Mouse (Mus musculus): ENCODE measurements around the gene Crct1. TPM values are rescaled to one million over a fixed set of nuclear protein-coding genes. Genes with fewer than 3 reads are reported as not detected.

The Crct1 gene
- 1.9 and 2.3 TPM in 2 replicates for polyA plus RNA-seq (2015; fragmentation: Nextera tagmentation; extraction: Ambion mirVana)

- H3K4me2 ChIP-seq, result peak within 1 kb of the TSS; percentile 93
- whole genome bisulfite sequencing, result 47% methylated on average over 4 of the region's 4 CpGs
Observed at GRCm38 (mm10) chr3:93015460-93016104, at the start of gene Crct1. Crct1 (minus strand) TSS chr3:93015687.

GRCm38 (mm10) chr3:93052826-93053474, 37.5 kb upstream of the Crct1 start:
- Histone ChIP-seq H3K4me3 (no peak overlapping the region), H3K27me3 (no peaks in the 10 kb centered on the region), H3K4me2 (no peak overlapping the region), H3K4me1 (replicated peaks) (no peaks in the 10 kb centered on the region), H3K9me3 (no peaks in the 10 kb centered on the region), H3K9ac (no peak overlapping the region), H3K27ac (replicated peaks) (no peak overlapping the region), H3K36me3 (no peaks in the 10 kb centered on the region)
- ATAC-seq (ENCODE audit: low FRiP score, low read depth), result no peak
- WGBS, result 55% methylated on average over 10 of the region's 10 CpGs

More at GRCm38 (mm10) chr3:93015460-93016104, at the start of gene Crct1:
- Histone ChIP-seq H3K9ac (peak within 1 kb of the TSS; percentile 61), H3K27ac (replicated peaks) (peak within 1 kb of the TSS; percentile 69), H3K9me3 (no peaks in the 10 kb centered on the region), H3K4me3 (peak within 1 kb of the TSS; percentile 57), H3K4me1 (replicated peaks) (peaks cover 14% of the 10 kb centered on the region; the same call in 1 of the 2 replicates), H3K27me3 (no peaks in the 10 kb centered on the region), H3K36me3 (no peaks in the 10 kb centered on the region)
- peak; percentile 59; the same call in 1 of the 2 replicates for ATAC-seq (ENCODE audit: low FRiP score, low read depth)

DNA sequence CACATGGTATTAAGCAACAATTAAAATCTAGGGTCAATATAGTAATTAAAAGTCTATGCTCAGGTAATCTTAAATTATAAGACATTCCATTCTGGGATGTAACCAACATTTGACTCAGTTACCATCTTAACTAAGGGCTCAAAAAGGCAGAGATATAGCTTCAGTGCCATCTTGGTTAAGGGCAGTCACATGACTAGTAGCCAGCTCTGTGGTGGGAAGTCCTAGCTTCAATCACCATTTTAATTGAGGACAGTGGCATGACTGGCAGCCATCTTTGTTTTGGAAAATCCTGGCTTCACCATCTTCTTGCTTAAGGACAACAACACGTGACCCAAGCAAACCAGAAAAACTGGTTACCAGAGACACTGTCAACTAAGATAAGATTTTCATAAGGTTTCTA, 34.7 kb upstream of the Crct1 start:
- Histone ChIP-seq H3K4me3 (no peak overlapping the region), H3K9me3 (no peaks in the 10 kb centered on the region), H3K27ac (replicated peaks) (no peak overlapping the region), H3K36me3 (no peaks in the 10 kb centered on the region), H3K9ac (no peak overlapping the region), H3K4me1 (replicated peaks) (no peaks in the 10 kb centered on the region), H3K27me3 (no peaks in the 10 kb centered on the region), H3K4me2 (no peak overlapping the region)
- ATAC-seq (ENCODE audit: low FRiP score, low read depth), result no peak
- WGBS, result 95% methylated on average over 1 of the region's 1 CpGs

DNA sequence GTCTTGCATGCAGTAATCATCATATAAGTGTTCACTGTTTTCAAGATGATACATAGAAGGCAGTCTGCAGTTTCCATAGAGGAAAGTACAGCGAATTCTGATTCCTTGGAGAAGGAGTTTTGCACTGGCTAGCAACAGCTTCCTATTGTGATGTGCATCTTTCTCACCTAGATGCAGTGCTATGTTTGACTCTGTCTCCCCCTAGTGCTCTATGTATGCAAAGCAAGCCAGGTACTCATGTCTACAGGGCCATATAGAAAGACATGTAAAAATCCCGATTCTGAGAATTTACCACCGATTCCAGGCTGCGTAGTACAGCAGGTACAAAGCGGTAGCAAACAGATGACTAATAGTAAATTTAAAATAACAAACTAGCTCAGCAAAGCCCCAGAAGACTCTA, 16.0 kb upstream of the Crct1 start:
- no peaks in the 10 kb centered on the region for H3K36me3 ChIP-seq
- no peak overlapping the region for H3K9ac ChIP-seq
- H3K27ac ChIP-seq (replicated peaks), result no peak overlapping the region
- no peak overlapping the region for H3K4me3 ChIP-seq
- H3K4me1 ChIP-seq (replicated peaks), result no peaks in the 10 kb centered on the region
- no peaks in the 10 kb centered on the region for H3K27me3 ChIP-seq
- H3K9me3 ChIP-seq, result no peaks in the 10 kb centered on the region
- H3K4me2 ChIP-seq, result no peak overlapping the region
- peak; percentile 96 for ATAC-seq (ENCODE audit: low FRiP score, low read depth)
- 61% methylated on average over 5 of the region's 5 CpGs for WGBS

- Histone ChIP-seq H3K36me3 (no peaks in the 10 kb centered on the region), H3K27me3 (no peaks in the 10 kb centered on the region), H3K9ac (no peak overlapping the region), H3K4me3 (no peak overlapping the region), H3K27ac (replicated peaks) (no peak overlapping the region), H3K4me2 (no peak overlapping the region), H3K9me3 (no peaks in the 10 kb centered on the region), H3K4me1 (replicated peaks) (no peaks in the 10 kb centered on the region)
- WGBS, result 90% methylated on average over 2 of the region's 2 CpGs
- no peak for ATAC-seq (ENCODE audit: low FRiP score, low read depth)
Observed at GRCm38 (mm10) chr3:93025486-93025885, 10.0 kb upstream of the Crct1 start.

GRCm38 (mm10) chr3:93023411-93024184, 8.1 kb upstream of the Crct1 start:
- no peak overlapping the region for H3K27ac ChIP-seq (replicated peaks)
- no peaks in the 10 kb centered on the region for H3K4me1 ChIP-seq (replicated peaks)
- whole genome bisulfite sequencing, result 79% methylated on average over 3 of the region's 3 CpGs
- H3K9me3 ChIP-seq, result no peaks in the 10 kb centered on the region
- H3K27me3 ChIP-seq, result no peaks in the 10 kb centered on the region
- no peak overlapping the region for H3K9ac ChIP-seq
- H3K4me2 ChIP-seq, result no peak overlapping the region
- H3K36me3 ChIP-seq, result no peaks in the 10 kb centered on the region
- ATAC-seq (ENCODE audit: low FRiP score, low read depth), result no peak
- no peak overlapping the region for H3K4me3 ChIP-seq

GRCm38 (mm10) chr3:93021171-93021570, 5.7 kb upstream of the Crct1 start:
- Histone ChIP-seq H3K9me3 (no peaks in the 10 kb centered on the region), H3K36me3 (no peaks in the 10 kb centered on the region), H3K4me3 (no peak overlapping the region), H3K4me2 (no peak overlapping the region), H3K27ac (replicated peaks) (no peak overlapping the region), H3K27me3 (no peaks in the 10 kb centered on the region), H3K9ac (no peak overlapping the region), H3K4me1 (replicated peaks) (no peaks in the 10 kb centered on the region)
- WGBS, result 91% methylated on average over 1 of the region's 1 CpGs
- no peak for ATAC-seq (ENCODE audit: low FRiP score, low read depth)

DNA sequence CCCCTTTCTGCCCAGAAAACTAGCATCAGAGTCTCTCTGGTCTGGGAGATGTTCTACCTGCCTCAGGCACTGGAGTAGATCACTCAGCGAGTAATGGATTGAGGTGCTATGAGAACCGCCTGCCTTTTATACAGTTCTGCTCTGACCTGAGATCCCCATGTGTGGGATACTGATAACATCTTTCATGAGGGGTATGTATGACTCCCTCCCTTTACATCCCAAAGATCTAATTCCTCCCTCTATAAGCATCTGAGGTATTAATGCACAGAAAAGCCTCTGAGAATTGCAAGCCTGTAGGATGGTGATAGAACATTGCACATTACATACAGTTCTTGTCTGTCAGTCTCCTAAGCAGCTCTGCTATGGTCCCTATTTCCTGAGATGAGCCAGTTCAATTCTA, 3.5 kb upstream of the Crct1 start, which contains the start of gene Lce1m:
Gene Lce1m, minus strand, starts transcription at position 101 of the 400 bp plus-strand sequence.
- 95% methylated on average over 2 of the region's 2 CpGs for WGBS
- no peak for ATAC-seq (ENCODE audit: low FRiP score, low read depth)

DNA sequence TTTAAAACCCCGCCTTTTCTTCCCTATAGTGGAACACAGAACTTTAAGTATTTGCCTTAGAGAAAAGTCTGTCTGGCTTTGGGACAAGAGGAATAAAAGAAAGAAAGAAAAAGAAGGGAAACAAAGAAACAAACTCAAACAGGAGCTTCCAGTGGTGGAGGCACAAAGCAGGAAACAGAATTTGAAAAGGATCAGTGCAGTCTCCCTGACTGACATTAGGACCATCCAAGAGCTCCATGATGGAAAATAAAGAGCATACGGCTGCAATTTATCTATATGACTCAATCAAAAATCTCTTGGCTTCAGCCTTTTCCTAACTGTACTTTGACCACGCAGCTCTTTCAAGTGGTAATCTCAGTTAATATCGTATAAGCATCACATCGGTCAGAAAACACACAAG, 616 bp downstream of the Crct1 start:
- H3K4me1 ChIP-seq (replicated peaks), result peaks cover 14% of the 10 kb centered on the region; the same call in 1 of the 2 replicates
- H3K27me3 ChIP-seq, result no peaks in the 10 kb centered on the region
- no peaks in the 10 kb centered on the region for H3K36me3 ChIP-seq
- H3K4me2 ChIP-seq, result peak overlapping the region; percentile 93
- H3K9me3 ChIP-seq, result no peaks in the 10 kb centered on the region
- no peak for ATAC-seq (ENCODE audit: low FRiP score, low read depth)
- peak overlapping the region; percentile 57 for H3K4me3 ChIP-seq
- peak overlapping the region; percentile 61 for H3K9ac ChIP-seq
- WGBS, result 15% methylated on average over 5 of the region's 5 CpGs
- H3K27ac ChIP-seq (replicated peaks), result peak overlapping the region; percentile 69; the same call in 1 of the 2 replicates

More for the DNA sequence above, 3.5 kb upstream of the Crct1 start, which contains the start of gene Lce1m:
- Histone ChIP-seq H3K4me1 (replicated peaks) (peaks cover 14% of the 10 kb centered on the region; the same call in 1 of the 2 replicates), H3K9me3 (no peaks in the 10 kb centered on the region), H3K27ac (replicated peaks) (no peak within 1 kb of the TSS), H3K4me3 (no peak within 1 kb of the TSS), H3K27me3 (no peaks in the 10 kb centered on the region), H3K4me2 (no peak within 1 kb of the TSS), H3K36me3 (no peaks in the 10 kb centered on the region), H3K9ac (no peak within 1 kb of the TSS)

- peak overlapping the region; percentile 69 for H3K27ac ChIP-seq (replicated peaks)
- no peaks in the 10 kb centered on the region for H3K9me3 ChIP-seq
- H3K27me3 ChIP-seq, result no peaks in the 10 kb centered on the region
- H3K4me3 ChIP-seq, result peak overlapping the region; percentile 57
- peak overlapping the region; percentile 61 for H3K9ac ChIP-seq
- H3K4me1 ChIP-seq (replicated peaks), result peaks cover 14% of the 10 kb centered on the region; the same call in 1 of the 2 replicates
- WGBS, result under 1% methylated on average over 24 of the region's 24 CpGs
- H3K4me2 ChIP-seq, result peak overlapping the region; percentile 93
- ATAC-seq (ENCODE audit: low FRiP score, low read depth), result peak; percentile 91
- no peaks in the 10 kb centered on the region for H3K36me3 ChIP-seq
Observed at GRCm38 (mm10) chr3:93014378-93014801, 1.1 kb downstream of the Crct1 start.

DNA sequence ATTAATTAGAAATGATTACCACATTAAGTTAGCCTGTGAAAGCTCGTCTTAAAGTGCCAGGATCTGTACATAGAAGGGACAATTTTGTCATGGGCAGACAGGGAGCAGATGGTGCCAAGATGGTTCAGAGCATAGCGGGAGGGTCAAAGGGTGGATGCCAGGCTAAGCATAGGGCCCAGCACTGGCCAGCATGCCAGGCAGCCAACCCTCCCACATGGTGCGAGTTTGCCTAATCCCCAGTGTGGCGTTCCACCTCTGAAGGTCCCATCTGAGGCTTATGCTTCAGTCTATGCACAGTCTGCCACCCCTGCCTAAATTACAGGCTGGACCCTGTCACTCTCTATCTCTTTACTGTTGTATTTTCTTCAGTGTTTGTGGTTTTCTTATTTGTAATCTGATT, 12.6 kb downstream of the Crct1 start:
- Histone ChIP-seq H3K9me3 (no peaks in the 10 kb centered on the region), H3K27ac (replicated peaks) (no peak overlapping the region), H3K27me3 (no peaks in the 10 kb centered on the region), H3K4me2 (no peak overlapping the region), H3K4me3 (no peak overlapping the region), H3K9ac (no peak overlapping the region), H3K4me1 (replicated peaks) (no peaks in the 10 kb centered on the region), H3K36me3 (no peaks in the 10 kb centered on the region)
- ATAC-seq (ENCODE audit: low FRiP score, low read depth), result peak; percentile 61; the same call in 1 of the 2 replicates
- 67% methylated on average over 4 of the region's 4 CpGs for WGBS

GRCm38 (mm10) chr3:93000621-93001020, 14.9 kb downstream of the Crct1 start:
- H3K4me3 ChIP-seq, result no peak overlapping the region
- H3K9me3 ChIP-seq, result no peaks in the 10 kb centered on the region
- H3K9ac ChIP-seq, result no peak overlapping the region
- ATAC-seq (ENCODE audit: low FRiP score, low read depth), result no peak
- H3K36me3 ChIP-seq, result no peaks in the 10 kb centered on the region
- no peak overlapping the region for H3K4me2 ChIP-seq
- no peaks in the 10 kb centered on the region for H3K27me3 ChIP-seq
- no peaks in the 10 kb centered on the region for H3K4me1 ChIP-seq (replicated peaks)
- H3K27ac ChIP-seq (replicated peaks), result no peak overlapping the region
- 81% methylated on average over 3 of the region's 3 CpGs for WGBS
